Mouse (Mus musculus): ENCODE measurements at regions not wholly inside any gene's neighbourhood (a gene's known extent, or its start where the extent isn't known, plus 50 kb on each side); places are given as distances from the start of the nearest gene placed in this dataset.

DNA sequence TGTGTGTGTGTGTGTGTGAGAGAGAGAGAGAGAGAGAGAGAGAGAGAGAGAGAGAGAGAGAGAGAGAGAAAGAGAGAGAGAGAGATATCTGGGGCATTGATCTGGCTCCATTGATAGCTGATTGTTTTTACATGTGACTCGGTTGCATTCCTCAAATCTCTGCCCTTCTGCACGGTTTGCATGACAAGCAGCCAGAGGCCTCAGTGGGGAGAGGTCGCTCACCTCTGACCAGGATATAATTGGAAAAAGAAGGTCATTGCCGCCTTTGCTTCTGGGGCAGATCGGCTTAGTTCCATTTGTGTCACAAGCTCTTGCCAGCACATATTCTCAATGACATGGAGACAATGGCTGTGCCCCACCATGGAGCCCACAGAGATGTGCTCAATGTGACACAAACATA, 63.8 kb upstream of the Btrc start:
- TF ChIP-seq POLR2A (IDR thresholded peaks at IDR 0.05; ENCODE audit: low read depth, low read length) (no peak), JUND (conservative IDR thresholded peaks at IDR 0.05; ENCODE audit: low read depth, low read length) (no peak), EP300 (IDR thresholded peaks at IDR 0.05; ENCODE audit: low read length) (no peak), UBTF (IDR thresholded peaks at IDR 0.05; ENCODE audit: low read depth, low read length) (no peak), ETS1 (conservative IDR thresholded peaks at IDR 0.05; ENCODE audit: low read depth, low read length) (no peak), GABPA (IDR thresholded peaks at IDR 0.05; ENCODE audit: insufficient replicate concordance, low read depth, low read length) (no peak), TCF12 (IDR thresholded peaks at IDR 0.05; ENCODE audit: low read depth, low read length) (no peak), RAD21 (IDR thresholded peaks at IDR 0.05; ENCODE audit: low read depth, low read length) (no peak), E2F4 (IDR thresholded peaks at IDR 0.05; ENCODE audit: insufficient replicate concordance, low read depth, low read length) (no peak), ZMIZ1 (IDR thresholded peaks at IDR 0.05; ENCODE audit: low read depth, low read length) (no peak), HCFC1 (IDR thresholded peaks at IDR 0.05; ENCODE audit: low read depth, low read length) (no peak), MAX (IDR thresholded peaks at IDR 0.05; ENCODE audit: low read length) (no peak), CTCF (conservative IDR thresholded peaks at IDR 0.05 in 1 of 2, IDR thresholded peaks at IDR 0.05 in 1 of 2; ENCODE audit: low read depth in 2 of 2, low read length in 2 of 2) (no peak)

All from CH12.LX (cell line).